Mouse (Mus musculus) liver, adult 2 months (tissue): ENCODE data around the gene Zfp974. TPM values are rescaled to one million over a fixed set of nuclear protein-coding genes. Genes with fewer than 3 reads are reported as not detected.
"Not testable (repeated sequence)": the region's sequence is repeated elsewhere in the genome, so short reads cannot be mapped to it uniquely, and the experiment has no call there.

Experiments used
- DNase-seq: peaks from one replicate; pipeline ENCODE4 v3.0.0-alpha.2; 2011; ENCODE audit warnings: low read depth, low spot score; ENCODE audit errors: extremely low read depth
- H3K27ac ChIP-seq: fragments of 200-500 bp; replicated peaks from 2 replicates; pipeline ENCODE4 v1.5.1; 2012; ENCODE audit warnings: low read depth, mild to moderate bottlenecking, control low read depth, inconsistent platforms, low read length; ENCODE audit not compliant: insufficient read depth
- H3K27me3 ChIP-seq: fragments of 200-500 bp; 2 replicates; pipeline ENCODE4 v1.6.1; 2012; ENCODE audit warnings: mild to moderate bottlenecking, moderate library complexity, low read length, inconsistent platforms; ENCODE audit not compliant: control insufficient read depth, insufficient read depth
- H3K36me3 ChIP-seq: fragments of 200-500 bp; 2 replicates; pipeline ENCODE4 v1.6.1; 2012; ENCODE audit warnings: low read length, inconsistent platforms; ENCODE audit not compliant: control insufficient read depth, insufficient read depth
- H3K4me1 ChIP-seq: fragments of 200-500 bp; 2 replicates; pipeline ENCODE4 v1.6.1; 2011; ENCODE audit warnings: low read length; ENCODE audit not compliant: control insufficient read depth, insufficient read depth
- H3K4me3 ChIP-seq: fragments of 200-500 bp; 2 replicates; pipeline ENCODE4 v1.5.1; 2011; ENCODE audit warnings: low read depth, mild to moderate bottlenecking, control low read depth, low read length, moderate library complexity; ENCODE audit not compliant: insufficient read depth
- H3K79me2 ChIP-seq: fragments of 200-500 bp; 2 replicates; pipeline ENCODE4 v1.6.1; 2012; ENCODE audit warnings: inconsistent platforms, mild to moderate bottlenecking, low read length, moderate library complexity; ENCODE audit not compliant: control insufficient read depth, insufficient read depth
- H3K9ac ChIP-seq: fragments of 200-500 bp; 2 replicates; pipeline ENCODE4 v1.6.1; 2012; ENCODE audit warnings: low read depth, mild to moderate bottlenecking, control low read depth, inconsistent platforms, low read length
- CTCF ChIP-seq: fragments of 200-500 bp; IDR thresholded peaks from 2 replicates; pipeline ENCODE4 v1.5.1; 2011; ENCODE audit warnings: low read depth, low read length, control low read depth
- POLR2A ChIP-seq: fragments of 200-500 bp; IDR thresholded peaks from 2 replicates; pipeline ENCODE4 v1.6.1; 2011; ENCODE audit warnings: low read length, control low read depth; ENCODE audit not compliant: insufficient read depth; ENCODE audit errors: extremely low read depth
- WGBS: fragments of 180-500 bp; shearing (Covaris S2); methylation state at CpG from one replicate; pipeline ENCODE4 v1.1.7; 2018; 5-methylcytosine and 5-hydroxymethylcytosine counted together
- polyA plus RNA-seq: library from polyadenylated mRNA; depleted of rRNA; stranded (reverse); fragments of >200 nt; gene quantifications from 2 replicates; pipeline ENCODE4 v1.2.3, GENCODE M21; 2012
- total RNA-seq: library from RNA; depleted of rRNA; stranded (reverse); fragments of >200 nt; gene quantifications from 2 replicates; pipeline ENCODE4 v1.2.3, GENCODE M21; 2014

Gene Zfp974
- total and polyA plus RNA-seq, 2 experiments, result 0.80 to 4.9 TPM

- Histone ChIP-seq H3K27me3 (no peaks in the 10 kb centered on the region), H3K79me2 (no peaks in the 10 kb centered on the region), H3K4me3 (no peak overlapping the region), H3K4me1 (no peaks in the 10 kb centered on the region), H3K36me3 (peaks cover under 1% of the 10 kb centered on the region; the same call in 1 of the 2 replicates), H3K27ac (no peak overlapping the region), H3K9ac (no peak overlapping the region)
- TF ChIP-seq POLR2A (no peak), CTCF (no peak)
- DNase-seq, result no peak
- 78% methylated on average over 11 of the region's 11 CpGs for WGBS
These were observed 24.0 kb downstream of the Zfp974 start for GRCm38 (mm10) chr7:27905061-27905848.

GRCm38 (mm10) chr7:27900601-27901000, 28.7 kb downstream of the Zfp974 start:
- Histone ChIP-seq H3K36me3 (no peaks in the 10 kb centered on the region), H3K27me3 (no peaks in the 10 kb centered on the region), H3K9ac (no peak overlapping the region), H3K4me1 (no peaks in the 10 kb centered on the region), H3K79me2 (no peaks in the 10 kb centered on the region), H3K4me3 (no peak overlapping the region), H3K27ac (no peak overlapping the region)
- DNase-seq, result peak; percentile 5
- 92% methylated on average over 4 of the region's 4 CpGs for WGBS
- TF ChIP-seq CTCF (no peak), POLR2A (no peak)

GRCm38 (mm10) chr7:27881721-27882120, 47.5 kb downstream of the Zfp974 start:
- no peak for TF ChIP-seq CTCF
- TF ChIP-seq POLR2A, result no peak
- Histone ChIP-seq H3K4me1 (no peaks in the 10 kb centered on the region), H3K27ac (no peak overlapping the region), H3K79me2 (no peaks in the 10 kb centered on the region), H3K4me3 (no peak overlapping the region), H3K36me3 (peaks cover 31% of the 10 kb centered on the region), H3K27me3 (no peaks in the 10 kb centered on the region), H3K9ac (no peak overlapping the region)
- WGBS, result 95% methylated on average over 4 of the region's 4 CpGs
- DNase-seq, result no peak

GRCm38 (mm10) chr7:27862578-27862977, 66.7 kb downstream of the Zfp974 start:
- H3K4me1 ChIP-seq, DNase-seq, H3K4me3 ChIP-seq, H3K9ac ChIP-seq, H3K79me2 ChIP-seq, H3K27me3 ChIP-seq, H3K27ac ChIP-seq, H3K36me3 ChIP-seq: not testable (repeated sequence)
- WGBS, result 87% methylated on average over 5 of the region's 5 CpGs

- Histone ChIP-seq H3K4me3 (peak overlapping the region; percentile 68), H3K27me3 (no peaks in the 10 kb centered on the region), H3K79me2 (no peaks in the 10 kb centered on the region), H3K9ac (peak overlapping the region; percentile 64), H3K36me3 (peaks cover 4% of the 10 kb centered on the region), H3K27ac (peak overlapping the region; percentile 30; the same call in 1 of the 2 replicates), H3K4me1 (peaks cover 2% of the 10 kb centered on the region)
- TF ChIP-seq POLR2A (no peak), CTCF (no peak)
- DNase-seq, result peak; percentile 68
- 1% methylated on average over 22 of the region's 22 CpGs for WGBS
These were observed 68.6 kb downstream of the Zfp974 start for GRCm38 (mm10) chr7:27860396-27861235.
